Mouse (Mus musculus) liver, embryonic 14.5 days (tissue): ENCODE measurements around the gene Osbpl3. TPM values are rescaled to one million over a fixed set of nuclear protein-coding genes. Genes with fewer than 3 reads are reported as not detected.

Experiments
- ATAC-seq: fragments of 200-750 bp; cut with Nextera tagmentation; 2 replicates; pipeline ENCODE4 v1.8.0; 2017; ENCODE audit warnings: moderate number of reproducible peaks, mild to moderate bottlenecking, moderate library complexity; ENCODE audit not compliant: insufficient read depth
- DNase-seq, 3 experiments: peaks; one replicate each; pipeline ENCODE4 v3.0.0-alpha.2; 2012 to 2013; ENCODE audit warnings: low read depth in 3 of 3, low spot score in 3 of 3
- H3K27ac ChIP-seq: fragments of 300-500 bp; sonication (generic); 2 replicates; pipeline ENCODE4 v1.5.1; 2014; ENCODE audit warnings: moderate library complexity, mild to moderate bottlenecking, control low read depth, inconsistent platforms
- H3K27me3 ChIP-seq: fragments of 300-500 bp; sonication (generic); 2 replicates; pipeline ENCODE4 v1.6.1; 2014; ENCODE audit warnings: mild to moderate bottlenecking, low read length, moderate library complexity; ENCODE audit not compliant: control insufficient read depth, insufficient read depth
- H3K36me3 ChIP-seq: fragments of 300-500 bp; sonication (generic); replicated peaks from 2 replicates; pipeline ENCODE4 v1.6.1; 2014; ENCODE audit warnings: low read depth; ENCODE audit not compliant: control insufficient read depth, insufficient read depth
- H3K4me1 ChIP-seq, 2 experiments: fragments of 200-500 bp in 1 of 2; fragments of 300-500 bp in 1 of 2; sonication (generic) in 1 of 2; replicated peaks; 2 replicates each; pipeline ENCODE4 v1.6.1; 2012 to 2014; ENCODE audit warnings: antibody characterized with exemption in 1 of 2, inconsistent platforms in 1 of 2, low read length in 1 of 2; ENCODE audit not compliant: control insufficient read depth in 2 of 2, insufficient read depth in 2 of 2
- H3K4me2 ChIP-seq: fragments of 300-500 bp; sonication (generic); 2 replicates; pipeline ENCODE4 v1.6.1; 2014; ENCODE audit warnings: low read depth, mild to moderate bottlenecking, control low read depth, moderate library complexity
- H3K4me3 ChIP-seq, 2 experiments: fragments of 200-500 bp in 1 of 2; fragments of 300-500 bp in 1 of 2; sonication (generic) in 1 of 2; 2 replicates each; pipeline ENCODE4 v1.5.1; 2012 to 2014; ENCODE audit warnings: low read depth in 2 of 2, low read length in 2 of 2, mild to moderate bottlenecking in 2 of 2, control low read depth in 1 of 2, inconsistent platforms in 1 of 2, moderate library complexity in 1 of 2; ENCODE audit not compliant: insufficient read depth in 1 of 2
- H3K9ac ChIP-seq: fragments of 300-500 bp; sonication (generic); replicated peaks from 2 replicates; pipeline ENCODE4 v1.6.1; 2014; ENCODE audit warnings: mild to moderate bottlenecking, control low read depth, moderate library complexity
- H3K9me3 ChIP-seq: fragments of 300-500 bp; sonication (generic); 2 replicates; pipeline ENCODE4 v1.6.1; 2016; ENCODE audit warnings: low read length, mixed read lengths; ENCODE audit not compliant: control insufficient read depth
- CTCF ChIP-seq: IDR thresholded peaks from 2 replicates; pipeline ENCODE4 v1.5.1; 2016; ENCODE audit warnings: antibody characterized with exemption, low read depth, control low read depth
- EP300 ChIP-seq: IDR thresholded peaks from 2 replicates; pipeline ENCODE4 v1.6.1; 2016; ENCODE audit warnings: antibody characterized with exemption, low read depth
- WGBS: fragments of 180-500 bp; shearing (Covaris S2); extraction: QIAGEN DNeasy Blood & Tissue Kit; methylation state at CpG from one replicate; pipeline ENCODE4 v1.1.7; 2014; ENCODE audit not compliant: insufficient replicate concordance; 5-methylcytosine and 5-hydroxymethylcytosine counted together
- polyA plus RNA-seq, 2 experiments: library from polyadenylated mRNA; depleted of rRNA in 1 of 2; stranded (reverse) in 1 of 2; unstranded in 1 of 2; fragments of >200 nt; fragmentation: Nextera tagmentation in 1 of 2; extraction: Ambion mirVana in 1 of 2; gene quantifications; 2 replicates each; pipeline versions ENCODE4 v1.2.1 to v1.2.3; 2012 to 2014

Osbpl3 gene
- polyA plus RNA-seq, 2 experiments, result 0.60 to 0.70 TPM

DNA sequence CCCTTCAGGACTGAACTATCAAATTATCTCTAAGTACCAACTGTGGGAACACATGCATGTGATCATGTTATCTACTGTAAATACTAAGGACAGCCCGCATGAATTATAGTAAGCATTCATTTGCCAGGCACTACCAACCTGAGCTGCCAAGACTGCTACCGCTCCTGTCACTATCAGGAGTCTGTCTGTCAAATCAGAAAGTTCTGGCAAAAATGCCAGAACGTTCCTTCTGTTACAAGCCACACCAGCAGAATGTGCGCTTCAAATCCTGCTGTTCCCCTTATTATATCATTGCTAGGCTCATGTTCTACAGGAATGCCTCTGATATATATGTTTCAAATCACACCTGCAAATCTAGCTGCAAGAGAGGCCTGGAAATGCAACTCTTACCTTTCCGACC lies 4.6 kb upstream of the Osbpl3 start:
- H3K36me3 ChIP-seq, result no peaks in the 10 kb centered on the region
- H3K27ac ChIP-seq, result no peak overlapping the region
- no peak for DNase-seq
- peaks cover 0 to 9% of the 10 kb centered on the region in 2 experiments; a peak in 3 of 4 replicates for H3K4me1 ChIP-seq
- H3K4me2 ChIP-seq, result no peak overlapping the region
- 56% methylated on average over 5 of the region's 5 CpGs for WGBS
- no peak overlapping the region for H3K9ac ChIP-seq
- H3K9me3 ChIP-seq, result no peaks in the 10 kb centered on the region
- H3K27me3 ChIP-seq, result no peaks in the 10 kb centered on the region; the same call in 1 of the 2 replicates
- no peak for TF ChIP-seq CTCF
- no peak for TF ChIP-seq EP300
- H3K4me3 ChIP-seq, result no peak overlapping the region
- ATAC-seq, result no peak

DNA sequence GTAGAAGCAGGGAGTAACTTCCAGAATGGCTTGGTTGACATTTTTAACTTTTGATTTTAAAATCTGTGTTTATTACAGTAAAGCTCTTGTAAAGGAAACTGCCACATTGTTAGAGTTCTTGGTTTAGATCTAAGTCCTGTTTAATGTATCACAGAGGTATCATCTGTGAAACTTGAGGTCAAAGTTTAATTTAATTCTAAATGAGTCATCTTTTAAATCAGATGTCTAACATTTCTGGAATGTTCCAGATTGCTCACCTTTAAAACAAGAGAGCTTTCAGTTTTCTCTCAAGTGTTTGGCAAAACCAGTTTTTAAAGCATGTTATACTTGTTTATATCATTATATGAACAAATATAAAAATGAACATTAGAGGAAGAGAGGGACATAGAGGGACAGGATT lies 4.2 kb upstream of the Osbpl3 start:
- H3K27ac ChIP-seq, result no peak overlapping the region
- H3K4me3 ChIP-seq, result no peak overlapping the region
- ATAC-seq (no peak), DNase-seq (no peak)
- H3K4me1 ChIP-seq, result peaks cover 0 to 9% of the 10 kb centered on the region in 2 experiments; a peak in 3 of 4 replicates
- TF ChIP-seq EP300 (no peak), CTCF (no peak)
- no peak overlapping the region for H3K9ac ChIP-seq
- no peak overlapping the region for H3K4me2 ChIP-seq
- H3K36me3 ChIP-seq, result no peaks in the 10 kb centered on the region
- peaks cover under 1% of the 10 kb centered on the region; the same call in 1 of the 2 replicates for H3K27me3 ChIP-seq
- H3K9me3 ChIP-seq, result no peaks in the 10 kb centered on the region

DNA sequence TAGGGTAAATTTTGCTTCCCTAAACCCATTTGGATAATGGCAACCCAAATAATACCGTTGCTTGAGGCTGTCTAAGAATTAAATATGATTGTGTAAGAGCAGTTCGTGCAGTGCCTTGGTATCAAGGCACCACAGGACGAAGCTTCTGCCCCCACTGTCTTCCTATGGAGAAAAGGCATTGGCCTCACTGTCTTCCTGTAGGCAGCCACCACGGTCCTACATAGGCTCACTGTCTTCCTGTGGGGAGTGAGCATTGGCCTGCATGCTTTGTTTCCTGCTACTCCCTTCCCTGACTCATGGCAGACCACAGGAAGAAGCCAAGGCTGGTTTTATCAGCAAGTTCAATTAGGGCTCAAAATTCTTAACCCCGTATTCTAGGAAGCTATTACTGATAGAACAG lies 3.3 kb upstream of the Osbpl3 start:
- Histone ChIP-seq H3K4me2 (no peak overlapping the region), H3K4me3 (no peak overlapping the region), H3K27me3 (peaks cover 8% of the 10 kb centered on the region), H3K36me3 (no peaks in the 10 kb centered on the region), H3K9ac (no peak overlapping the region), H3K4me1 (peaks cover 0 to 9% of the 10 kb centered on the region in 2 experiments; a peak in 3 of 4 replicates), H3K9me3 (no peaks in the 10 kb centered on the region), H3K27ac (no peak overlapping the region)
- DNase-seq (no peak), ATAC-seq (no peak)
- TF ChIP-seq CTCF (no peak), EP300 (no peak)
- 14% methylated on average over 5 of the region's 5 CpGs for WGBS

DNA sequence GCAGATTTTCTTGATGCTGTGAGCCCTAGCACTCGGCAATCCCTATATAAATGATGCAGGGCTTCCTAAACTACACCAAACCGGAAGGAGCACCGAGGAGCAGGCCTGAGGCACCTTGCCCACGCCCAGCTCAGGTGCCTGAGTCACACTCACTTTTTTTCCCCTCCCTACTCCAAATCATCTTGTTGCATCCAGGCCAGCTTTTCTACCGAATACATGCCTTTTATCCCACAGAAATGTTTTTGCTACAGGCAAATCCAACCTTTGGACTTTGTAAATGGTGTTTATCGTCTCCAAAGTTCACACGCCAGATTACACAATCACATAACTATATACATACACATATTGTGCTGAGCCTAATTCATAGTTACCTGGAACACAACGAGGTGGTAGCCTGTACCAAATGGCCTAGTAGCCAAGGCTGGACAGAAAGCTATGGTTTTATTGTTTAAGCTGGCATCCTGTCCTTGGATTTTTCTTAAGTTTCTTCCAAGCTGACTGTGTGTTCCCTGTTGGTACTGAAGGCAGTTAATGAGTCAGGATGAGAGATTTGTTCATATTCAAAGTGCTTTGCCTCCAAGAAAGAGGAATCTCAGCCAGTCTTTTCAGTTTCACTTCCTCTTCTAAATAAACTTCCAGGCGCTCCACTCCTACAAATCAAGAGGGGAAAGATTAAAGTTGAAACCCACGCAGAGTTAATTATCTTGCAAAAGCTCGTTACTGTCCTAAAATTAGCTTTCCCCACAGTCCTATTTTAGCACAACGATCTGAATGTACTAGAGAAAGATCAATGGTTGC lies 1.7 kb upstream of the Osbpl3 start:
- H3K27me3 ChIP-seq, result peaks cover 8% of the 10 kb centered on the region
- H3K4me1 ChIP-seq, result peaks cover 0 to 9% of the 10 kb centered on the region in 2 experiments; a peak in 3 of 4 replicates
- DNase-seq (no peak), ATAC-seq (no peak)
- H3K9me3 ChIP-seq, result no peaks in the 10 kb centered on the region
- H3K4me3 ChIP-seq, result no peak overlapping the region
- TF ChIP-seq CTCF (no peak), EP300 (no peak)
- no peaks in the 10 kb centered on the region for H3K36me3 ChIP-seq
- no peak overlapping the region for H3K9ac ChIP-seq
- no peak overlapping the region for H3K4me2 ChIP-seq
- H3K27ac ChIP-seq, result no peak overlapping the region
- 62% methylated on average over 12 of the region's 12 CpGs for WGBS

DNA sequence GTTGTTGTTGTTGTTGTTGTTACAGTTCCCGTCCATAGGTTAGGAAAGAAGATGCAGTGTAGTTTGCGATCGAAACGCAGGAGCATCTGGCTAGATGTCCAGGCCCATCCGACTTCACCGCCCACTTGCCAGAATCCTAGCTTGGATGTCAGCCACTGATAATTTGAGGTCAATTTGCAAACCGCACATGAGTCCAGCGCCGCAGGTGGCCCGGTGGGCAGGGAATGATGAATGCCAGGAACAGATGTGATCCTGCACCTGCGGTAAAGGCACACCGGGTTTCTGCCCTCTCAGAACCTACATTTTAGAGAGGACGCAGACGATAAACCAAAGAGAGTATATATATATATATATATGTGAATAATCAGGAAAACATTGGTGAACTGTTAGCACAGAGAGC lies 705 bp upstream of the Osbpl3 start:
- DNase-seq, result no peak
- no peak overlapping the region for H3K9ac ChIP-seq

More for the DNA sequence above, 705 bp upstream of the Osbpl3 start:
- H3K4me1 ChIP-seq, result peaks cover 0 to 9% of the 10 kb centered on the region in 2 experiments; a peak in 3 of 4 replicates
- WGBS, result 69% methylated on average over 14 of the region's 14 CpGs
- no peak for ATAC-seq
- H3K27ac ChIP-seq, result no peak overlapping the region
- no peak overlapping the region for H3K4me3 ChIP-seq
- peaks cover 8% of the 10 kb centered on the region for H3K27me3 ChIP-seq
- no peak for TF ChIP-seq CTCF
- no peak for TF ChIP-seq EP300
- H3K9me3 ChIP-seq, result no peaks in the 10 kb centered on the region
- 0 out of 2 replicates have a peak overlapping the region, but pooled peaks have one; percentile 81 for H3K4me2 ChIP-seq
- H3K36me3 ChIP-seq, result no peaks in the 10 kb centered on the region
